Comparison of ENCODE assay signal across 23 mouse cellular contexts in the genomic region with DNA sequence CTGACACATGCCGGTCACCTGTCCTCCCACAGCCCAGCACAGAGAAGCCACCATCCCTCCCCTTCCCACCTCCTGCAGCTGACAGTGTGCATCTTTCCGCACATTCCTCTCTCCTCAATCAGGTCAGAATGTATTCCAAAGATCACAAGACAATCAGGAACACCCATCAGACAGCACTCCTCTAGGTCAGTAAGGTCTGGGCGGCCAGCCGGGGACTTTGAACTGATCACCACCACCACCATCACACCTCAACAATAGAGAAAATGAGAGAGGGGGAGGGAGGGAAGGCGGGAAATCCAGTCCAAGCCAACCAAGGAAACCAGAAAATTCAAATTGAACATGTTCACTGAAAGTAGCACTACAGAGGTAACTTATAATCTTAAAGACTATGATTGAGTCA.
DNase-seq lines count a peak whose midpoint lies in the region; ATAC-seq and TF ChIP-seq lines count a peak whose summit lies in the region.
"Had no signal": no experiment of that assay in that cellular context is flagged by ENCODE, and none has a peak within 500 bp of the region (broad histone marks: within the 10 kb centered on the region; RNA-seq: fewer than 3 reads in every experiment).

No protein-coding gene starts in this region.

- no peak for TF ChIP-seq POLR2A in kidney, adult 2 months (IDR thresholded peaks at IDR 0.05; ENCODE audit: low read depth, low read length)
- no peak for TF ChIP-seq POLR2A in CH12.LX (IDR thresholded peaks at IDR 0.05; ENCODE audit: low read depth, low read length)

- TF ChIP-seq CTCF in kidney, adult 2 months (conservative IDR thresholded peaks at IDR 0.05; ENCODE audit: insufficient read depth, insufficient read length, low read depth, low read length), result no peak
- TF ChIP-seq CTCF in CH12.LX (conservative IDR thresholded peaks at IDR 0.05 in 1 of 2, IDR thresholded peaks at IDR 0.05 in 1 of 2; ENCODE audit: low read depth in 2 of 2, low read length in 2 of 2) (no peak), E14TG2a.4 (conservative IDR thresholded peaks at IDR 0.05; ENCODE audit: low read length) (no peak)

- no peaks in the 10 kb centered on the region for H3K27me3 ChIP-seq in kidney, adult 2 months (replicated peaks; ENCODE audit: control insufficient read depth, insufficient read depth, low read length)
- H3K27me3 ChIP-seq in kidney, embryonic 16.5 days (ENCODE audit: insufficient read depth, low read length), result no peaks in the 10 kb centered on the region
- H3K27me3 ChIP-seq in CH12.LX (replicated peaks) (peaks cover 4% of the 10 kb centered on the region), E14TG2a.4 (ENCODE audit: insufficient read depth, low read length) (no peaks in the 10 kb centered on the region)
- no peaks in the 10 kb centered on the region for H3K27me3 ChIP-seq in heart, embryonic 11.5 days (ENCODE audit: control insufficient read depth, insufficient read depth, low read length)
- H3K27me3 ChIP-seq: heart, embryonic 15.5 days; limb, embryonic 12.5 days; liver, embryonic 13.5 days had no signal

- WGBS in kidney, adult 2 months, result 69% methylated on average over 5 of the region's 5 CpGs
- WGBS in kidney, embryonic 16.5 days, result 95% methylated on average over 5 of the region's 5 CpGs
- 85% methylated on average over 5 of the region's 5 CpGs for WGBS in heart, embryonic 11.5 days (ENCODE audit: insufficient replicate concordance)

- peaks cover 26% of the 10 kb centered on the region for H3K4me1 ChIP-seq in kidney, adult 2 months (ENCODE audit: control insufficient read depth, insufficient read depth, low read length)
- 0 out of 2 replicates have a peak, but pooled peaks cover 4% of the 10 kb centered on the region for H3K4me1 ChIP-seq in kidney, embryonic 16.5 days (ENCODE audit: insufficient read depth, low read length)
- H3K4me1 ChIP-seq in CH12.LX (ENCODE audit: control insufficient read depth in 1 of 2, insufficient read depth in 2 of 2) (peaks cover 6 to 14% of the 10 kb centered on the region in 2 experiments), E14TG2a.4 (replicated peaks; ENCODE audit: low read depth, low read length) (no peaks in the 10 kb centered on the region)
- no peaks in the 10 kb centered on the region for H3K4me1 ChIP-seq in heart, embryonic 11.5 days (ENCODE audit: control insufficient read depth, insufficient read depth, low read length)
- H3K4me1 ChIP-seq: limb, embryonic 12.5 days had no signal

- peaks cover 48% of the 10 kb centered on the region for H3K9me3 ChIP-seq in kidney, embryonic 16.5 days (ENCODE audit: low read length)
- no peaks in the 10 kb centered on the region for H3K9me3 ChIP-seq in CH12.LX (replicated peaks; ENCODE audit: low read length)
- peaks cover 89% of the 10 kb centered on the region for H3K9me3 ChIP-seq in E14TG2a.4 (ENCODE audit: low read length)
- H3K9me3 ChIP-seq in heart, embryonic 11.5 days (replicated peaks; ENCODE audit: control insufficient read depth, low read length), result peaks cover 37% of the 10 kb centered on the region
- H3K9me3 ChIP-seq: G1E; liver, embryonic 13.5 days had no signal

- no peak overlapping the region for H3K4me3 ChIP-seq in kidney, adult 2 months (ENCODE audit: insufficient read depth, low read depth, low read length)
- no peak overlapping the region for H3K4me3 ChIP-seq in kidney, embryonic 16.5 days (ENCODE audit: low read length)
- H3K4me3 ChIP-seq in CH12.LX (replicated peaks in 1 of 3; ENCODE audit: low read depth in 2 of 3, low read length in 2 of 3, poor library complexity in 1 of 3) (no peak overlapping the region), E14TG2a.4 (replicated peaks; ENCODE audit: low read length) (peak overlapping the region; percentile 17; the same call in 1 of the 2 replicates)
- H3K4me3 ChIP-seq in heart, embryonic 11.5 days (ENCODE audit: low read depth, low read length), result no peak overlapping the region
- H3K4me3 ChIP-seq: erythroblast, embryonic 14.5 days; heart, embryonic 15.5 days; layer of hippocampus, adult 2 months; left cerebral cortex, adult 2 months; limb, embryonic 12.5 days; liver, embryonic 13.5 days had no signal

- ATAC-seq in kidney, embryonic 16.5 days (ENCODE audit: low FRiP score, low TSS enrichment), result no peak
- no peak for ATAC-seq in heart, embryonic 11.5 days (replicated peaks; ENCODE audit: insufficient number of reproducible peaks, low FRiP score, low TSS enrichment)
- ATAC-seq: forebrain, embryonic 16.5 days; hindbrain, embryonic 16.5 days had no signal

- in situ Hi-C loops in CH12.LX (cut with MboI; ENCODE audit: low pct_ligation_motif_present, low pct_unique_long_range_greater_than_20kb, low sequenced_read_pairs), result no loop called here

- TF ChIP-seq EP300 in CH12.LX (IDR thresholded peaks at IDR 0.05; ENCODE audit: low read length), result no peak

- H3K9ac ChIP-seq in kidney, embryonic 16.5 days (replicated peaks; ENCODE audit: low read length), result no peak overlapping the region
- H3K9ac ChIP-seq in CH12.LX (ENCODE audit: insufficient read depth, low read depth), result no peak overlapping the region
- no peak overlapping the region for H3K9ac ChIP-seq in heart, embryonic 11.5 days (ENCODE audit: low read depth, low read length)
- H3K9ac ChIP-seq: heart, embryonic 15.5 days; limb, embryonic 12.5 days; liver, embryonic 13.5 days had no signal

- dilution Hi-C loops in CH12.LX (cut with MboI; ENCODE audit: extremely low pct_ligation_motif_present, extremely low pct_unique_long_range_greater_than_20kb, low sequenced_read_pairs), result no loop called here

- H3K27ac ChIP-seq in kidney, adult 2 months (ENCODE audit: insufficient read depth, low read depth, low read length), result no peak overlapping the region; the same call in 1 of the 2 replicates
- H3K27ac ChIP-seq in kidney, embryonic 16.5 days (ENCODE audit: low read length), result no peak overlapping the region
- no peak overlapping the region for H3K27ac ChIP-seq in CH12.LX (ENCODE audit: insufficient read depth, low read depth)
- no peak overlapping the region for H3K27ac ChIP-seq in heart, embryonic 11.5 days (ENCODE audit: low read depth, low read length)
- H3K27ac ChIP-seq: heart, embryonic 15.5 days; layer of hippocampus, adult 2 months; left cerebral cortex, adult 2 months; limb, embryonic 12.5 days; liver, embryonic 13.5 days had no signal

- peak; percentile 71 for DNase-seq in kidney, adult 2 months
- DNase-seq in kidney, postnatal 10 days, result no peak
- DNase-seq in kidney, postnatal 36 days, result peak; percentile 58 to 62
- DNase-seq in CH12.LX (ENCODE audit: extremely low read depth), result no peak
- DNase-seq: adrenal gland, adult 8-10 months; cerebellum, adult 11 months; cerebellum, adult 9-11 months; embryo, embryonic 11 days; gastrocnemius, postnatal 10 days; liver, embryonic 13.5 days; midbrain, embryonic 14.5 days; thymus, postnatal 4 days had no signal

- H3K36me3 ChIP-seq in kidney, adult 2 months (ENCODE audit: control insufficient read depth, insufficient read depth, low read length), result no peaks in the 10 kb centered on the region
- H3K36me3 ChIP-seq in kidney, embryonic 16.5 days (ENCODE audit: insufficient read depth, low read length), result peaks cover 41% of the 10 kb centered on the region
- H3K36me3 ChIP-seq in CH12.LX (replicated peaks in 1 of 2; ENCODE audit: control insufficient read depth in 1 of 2, insufficient read depth in 1 of 2, low read length in 1 of 2) (no peaks in the 10 kb centered on the region), E14TG2a.4 (ENCODE audit: insufficient read depth, low read length) (peaks cover 25% of the 10 kb centered on the region)
- peaks cover 28% of the 10 kb centered on the region for H3K36me3 ChIP-seq in heart, embryonic 11.5 days (ENCODE audit: control insufficient read depth, insufficient read depth, low read length)

- H3K4me2 ChIP-seq in kidney, embryonic 16.5 days (replicated peaks; ENCODE audit: low read depth, low read length), result no peak overlapping the region
- 0 out of 2 replicates have a peak overlapping the region, but pooled peaks have one; percentile 94 for H3K4me2 ChIP-seq in CH12.LX (ENCODE audit: insufficient read depth, low read depth, poor library complexity, severe bottlenecking)
- no peak overlapping the region for H3K4me2 ChIP-seq in heart, embryonic 11.5 days
- H3K4me2 ChIP-seq: heart, embryonic 15.5 days; limb, embryonic 12.5 days; liver, embryonic 13.5 days had no signal

- TF ChIP-seq RAD21 in CH12.LX (IDR thresholded peaks at IDR 0.05; ENCODE audit: low read depth, low read length), result no peak

- no peaks in the 10 kb centered on the region for H3K79me2 ChIP-seq in CH12.LX (replicated peaks; ENCODE audit: control insufficient read depth, extremely low read depth, insufficient read depth, poor library complexity, severe bottlenecking)

TF ChIP-seq in CH12.LX, 34 proteins besides CTCF, POLR2A, EP300 and RAD21:
- TF ChIP-seq USF1 (IDR thresholded peaks at IDR 0.05; ENCODE audit: low read depth, low read length) (no peak), NRF1 (IDR thresholded peaks at IDR 0.05; ENCODE audit: low read depth, low read length) (no peak), TBP (conservative IDR thresholded peaks at IDR 0.05; ENCODE audit: low read depth, low read length) (no peak), SIN3A (IDR thresholded peaks at IDR 0.05; ENCODE audit: low read length) (no peak), ZC3H11A (IDR thresholded peaks at IDR 0.05; ENCODE audit: low read depth, low read length) (no peak), E2F4 (IDR thresholded peaks at IDR 0.05; ENCODE audit: insufficient replicate concordance, low read depth, low read length) (0 out of 2 replicates have a peak, but pooled peaks have one; percentile 39), SMC3 (IDR thresholded peaks at IDR 0.05; ENCODE audit: low read depth, low read length) (no peak), BHLHE40 (IDR thresholded peaks at IDR 0.05; ENCODE audit: low read depth, low read length) (no peak), JUN (IDR thresholded peaks at IDR 0.05; ENCODE audit: insufficient read depth, low read depth, low read length) (no peak)

Comparison
In these comparisons a context has a peak if more than half of its experiments do, and no peak if none do; other contexts are left out.
1. DNase-seq: peak in kidney, adult 2 months (single experiment) and kidney, postnatal 36 days (2 of 2); none in kidney, postnatal 10 days (single experiment) and CH12.LX (single experiment).